Mouse (Mus musculus) heart, embryonic 13.5 days (tissue): ENCODE measurements around the gene Zfp760. TPM values are rescaled to one million over a fixed set of nuclear protein-coding genes. Genes with fewer than 3 reads are reported as not detected.
"Not testable (repeated sequence)": the region's sequence is repeated elsewhere in the genome, so short reads cannot be mapped to it uniquely, and the experiment has no call there.

Experiments
- ATAC-seq: fragments of 200-750 bp; cut with Nextera tagmentation; 2 replicates; pipeline ENCODE4 v1.8.0; 2017; ENCODE audit warnings: moderate TSS enrichment; ENCODE audit not compliant: insufficient number of reproducible peaks, low FRiP score, low TSS enrichment; ENCODE audit errors: extremely low read depth
- H3K27ac ChIP-seq: fragments of 300-500 bp; sonication (generic); replicated peaks from 2 replicates; pipeline ENCODE4 v1.5.1; 2015; ENCODE audit warnings: moderate library complexity, mild to moderate bottlenecking, inconsistent platforms
- H3K27me3 ChIP-seq: fragments of 300-500 bp; sonication (generic); replicated peaks from 2 replicates; pipeline ENCODE4 v1.6.1; 2015; ENCODE audit warnings: mild to moderate bottlenecking, inconsistent platforms
- H3K36me3 ChIP-seq: fragments of 300-500 bp; sonication (generic); 2 replicates; pipeline ENCODE4 v1.6.1; 2015; ENCODE audit warnings: mild to moderate bottlenecking, inconsistent platforms
- H3K4me1 ChIP-seq: fragments of 300-500 bp; sonication (generic); 2 replicates; pipeline ENCODE4 v1.6.1; 2015; ENCODE audit warnings: inconsistent platforms
- H3K4me2 ChIP-seq: fragments of 300-500 bp; sonication (generic); 2 replicates; pipeline ENCODE4 v1.6.1; 2015; ENCODE audit warnings: inconsistent platforms, mild to moderate bottlenecking, moderate library complexity
- H3K4me3 ChIP-seq: fragments of 300-500 bp; sonication (generic); 2 replicates; pipeline ENCODE4 v1.5.1; 2015; ENCODE audit warnings: moderate library complexity, mild to moderate bottlenecking, inconsistent platforms
- H3K9ac ChIP-seq: fragments of 300-500 bp; sonication (generic); 2 replicates; pipeline ENCODE4 v1.6.1; 2015; ENCODE audit warnings: inconsistent platforms, mild to moderate bottlenecking, moderate library complexity
- H3K9me3 ChIP-seq: fragments of 300-500 bp; sonication (generic); 2 replicates; pipeline ENCODE4 v1.6.1; 2016; ENCODE audit warnings: inconsistent platforms
- WGBS: fragments of 180-500 bp; shearing (Covaris S2); methylation state at CpG from one replicate; pipeline ENCODE4 v1.1.7; 2015; ENCODE audit warnings: mixed read lengths; 5-methylcytosine and 5-hydroxymethylcytosine counted together
- polyA plus RNA-seq: library from polyadenylated mRNA; unstranded; fragments of >200 nt; fragmentation: Nextera tagmentation; extraction: Ambion mirVana; gene quantifications from 2 replicates; pipeline ENCODE4 v1.2.1, GENCODE M21; 2015

Zfp760 gene
- polyA plus RNA-seq, result 6.4 and 6.5 TPM in 2 replicates

DNA sequence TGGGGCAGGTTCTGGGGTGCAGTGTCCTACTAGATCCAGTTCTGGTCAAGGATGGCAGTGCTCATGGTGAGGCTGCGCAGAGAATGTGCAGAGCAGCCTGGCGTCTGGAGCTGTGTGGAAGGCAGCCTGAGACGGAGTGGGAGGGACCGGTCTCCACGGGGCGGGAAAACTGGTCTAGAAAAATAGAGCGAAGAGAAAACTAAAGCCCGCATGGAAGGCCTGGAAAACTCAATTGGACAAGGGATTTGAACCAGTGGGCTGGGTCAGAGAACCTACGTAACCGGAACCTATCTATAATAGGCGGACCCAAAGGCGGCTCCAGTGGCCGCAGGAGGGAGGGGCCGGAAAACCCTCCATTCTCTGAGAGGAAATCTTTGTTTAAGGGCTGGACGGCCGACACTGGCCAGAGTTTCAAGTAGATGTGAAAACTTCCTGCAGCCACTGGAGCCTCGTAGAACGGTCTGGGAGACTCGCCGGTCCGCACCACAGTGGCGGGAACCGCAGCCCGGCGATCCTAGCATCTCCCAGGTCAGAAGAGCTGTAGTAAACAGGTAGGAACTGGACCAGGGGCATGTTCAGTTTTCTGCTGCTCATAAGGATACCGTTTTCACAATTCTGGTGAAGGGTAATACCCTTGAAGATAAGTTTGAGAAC lies at the start of gene Zfp760:
Zfp760 (plus strand) TSS at position 399 of the 654 bp plus-strand sequence.
- ATAC-seq, result peak; percentile 90
- WGBS, result 3% methylated on average over 26 of the region's 26 CpGs

DNA sequence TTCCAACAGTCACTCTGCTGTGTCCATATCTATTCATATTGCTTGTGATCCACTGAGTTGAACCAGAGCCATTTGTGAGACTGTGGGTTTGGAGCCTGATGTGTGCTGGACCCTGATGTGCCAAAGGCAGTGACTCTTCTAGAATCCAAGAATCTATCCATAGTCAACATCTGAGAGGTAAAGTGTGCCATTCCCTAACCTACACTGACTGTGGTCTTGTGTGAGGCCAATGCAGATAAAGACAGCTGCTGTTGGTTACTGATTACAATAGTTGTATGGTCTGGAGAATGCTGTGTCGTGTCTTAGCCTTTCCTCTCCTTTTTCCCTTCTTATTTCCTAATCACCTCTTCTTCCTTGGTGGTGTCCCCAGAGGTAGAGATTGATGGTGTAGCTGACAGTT lies 28.7 kb upstream of the Zfp760 start:
- H3K27ac ChIP-seq, H3K4me1 ChIP-seq, H3K9ac ChIP-seq, H3K9me3 ChIP-seq, ATAC-seq, H3K4me3 ChIP-seq, H3K36me3 ChIP-seq, H3K27me3 ChIP-seq: not testable (repeated sequence)
- WGBS, result 13% methylated on average over 1 of the region's 1 CpGs
- peak overlapping the region; percentile 70; the same call in 1 of the 2 replicates for H3K4me2 ChIP-seq

More for the DNA sequence above, at the start of gene Zfp760:
- Histone ChIP-seq H3K4me3 (peak within 1 kb of the TSS; percentile 74), H3K36me3 (peaks cover 17% of the 10 kb centered on the region), H3K4me2 (peak within 1 kb of the TSS; percentile 72), H3K9me3 (no peaks in the 10 kb centered on the region), H3K4me1 (peaks cover 15% of the 10 kb centered on the region), H3K27me3 (no peaks in the 10 kb centered on the region), H3K27ac (peak within 1 kb of the TSS; percentile 96), H3K9ac (peak within 1 kb of the TSS; percentile 87)

DNA sequence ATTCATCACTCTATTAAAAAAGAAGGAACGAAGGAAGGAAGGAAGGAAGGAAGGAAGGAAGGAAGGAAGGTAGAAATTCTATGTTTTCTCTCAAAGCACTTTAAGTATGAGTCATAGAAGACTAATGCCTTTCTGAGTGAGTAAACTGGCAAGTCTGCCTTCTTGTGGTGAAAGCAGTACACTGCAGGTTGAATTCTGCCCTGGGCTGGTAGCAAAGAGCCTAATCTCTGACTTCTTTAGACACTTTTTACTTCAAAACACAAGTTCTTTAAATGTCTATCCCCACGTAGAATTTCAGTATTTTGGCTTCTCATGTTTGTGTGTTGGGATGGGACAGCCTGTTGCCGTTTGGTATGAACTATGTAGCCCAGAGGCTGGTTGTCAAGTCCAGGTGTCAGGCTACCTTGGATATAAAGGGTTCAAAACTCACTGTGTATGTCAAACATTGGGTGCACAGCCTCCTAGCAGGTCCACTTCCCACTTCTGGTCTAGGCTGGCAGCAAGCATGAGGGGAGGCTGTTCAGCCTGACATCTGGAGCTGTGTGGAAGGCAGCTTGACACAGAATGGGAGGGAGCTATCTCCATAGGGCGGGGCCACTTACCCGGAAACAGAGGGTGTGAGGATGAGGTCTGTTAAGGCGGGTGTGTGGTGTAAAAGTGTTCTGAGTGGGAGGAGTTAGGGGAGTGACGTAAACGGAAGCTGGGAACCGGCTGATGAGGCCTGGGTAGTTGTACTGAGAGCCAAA lies 28.1 kb upstream of the Zfp760 start:
- Histone ChIP-seq H3K4me1 (peaks cover 6% of the 10 kb centered on the region), H3K36me3 (peaks cover under 1% of the 10 kb centered on the region), H3K4me3 (peak overlapping the region; percentile 59), H3K4me2 (peak overlapping the region; percentile 70), H3K9ac (peak overlapping the region; percentile 61), H3K27ac (peak overlapping the region; percentile 80), H3K9me3 (no peaks in the 10 kb centered on the region), H3K27me3 (no peaks in the 10 kb centered on the region)
- WGBS, result 4% methylated on average over 9 of the region's 9 CpGs
- ATAC-seq, result peak; percentile 99

DNA sequence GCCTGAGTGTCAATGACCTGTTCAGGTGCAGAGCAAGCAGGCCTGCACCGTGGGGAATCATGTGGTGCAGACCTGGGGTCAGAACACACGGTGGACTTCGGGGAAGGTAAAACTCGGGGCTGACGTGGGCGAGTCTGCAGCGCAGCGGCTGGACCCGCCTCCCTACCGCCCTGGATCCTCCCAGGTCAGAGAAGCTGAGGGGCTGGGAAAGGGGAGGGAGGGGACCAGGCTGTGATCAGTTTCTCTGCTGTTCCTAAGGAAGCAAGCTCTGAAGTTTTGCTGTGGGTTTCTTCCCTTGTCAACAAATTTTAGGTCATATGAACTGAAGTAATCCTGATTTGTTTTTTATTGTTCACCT lies 27.5 kb upstream of the Zfp760 start:
- not testable (repeated sequence) for H3K36me3 ChIP-seq, H3K27me3 ChIP-seq, H3K4me1 ChIP-seq, H3K9me3 ChIP-seq
- Histone ChIP-seq H3K27ac (peak overlapping the region; percentile 80), H3K9ac (peak overlapping the region; percentile 61), H3K4me3 (peak overlapping the region; percentile 59), H3K4me2 (peak overlapping the region; percentile 70)
- ATAC-seq, result peak; percentile 58; the same call in 1 of the 2 replicates
- under 1% methylated on average over 10 of the region's 10 CpGs for WGBS

DNA sequence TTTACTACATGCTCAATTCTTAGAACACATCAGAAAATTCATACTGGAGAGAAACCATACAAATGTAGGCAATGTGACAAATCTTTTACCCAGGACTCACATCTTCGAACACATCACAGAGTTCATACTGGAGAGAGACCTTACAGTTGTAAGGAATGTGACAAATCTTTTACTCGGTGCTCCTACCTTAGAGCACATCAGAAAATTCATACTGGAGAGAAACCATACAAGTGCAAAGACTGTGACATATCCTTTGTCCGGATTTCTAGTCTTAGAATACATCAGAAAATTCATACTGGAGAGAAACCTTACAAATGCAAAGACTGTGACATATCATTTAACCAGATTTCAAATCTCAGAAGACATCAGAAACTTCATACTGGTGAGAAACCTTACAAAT lies 16.0 kb upstream of the Zfp760 start, which contains the start of gene Gm10226:
Gm10226 (plus strand) TSS at position 301 of the 400 bp plus-strand sequence.
- no peak for ATAC-seq

DNA sequence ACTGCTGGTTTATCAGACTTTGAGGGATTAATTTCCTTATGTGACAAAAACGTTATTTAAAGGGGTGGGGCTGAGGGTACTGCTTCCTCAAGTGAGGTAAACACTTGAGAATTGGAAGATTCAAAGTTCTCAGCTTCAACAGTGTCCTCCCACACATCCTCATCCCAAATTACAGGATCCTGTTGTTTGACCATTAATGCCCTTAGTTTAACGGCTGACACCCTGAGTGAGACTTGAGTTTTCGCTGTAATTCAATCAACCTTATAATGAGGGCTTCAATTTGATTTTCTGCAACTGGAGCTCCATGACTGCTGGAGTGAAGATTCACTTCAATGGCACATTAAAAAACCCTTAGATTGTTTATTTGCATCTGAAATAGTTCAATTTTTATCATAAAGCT lies 14.2 kb upstream of the Zfp760 start:
- H3K4me3 ChIP-seq, result no peak overlapping the region
- WGBS, result 76% methylated on average over 3 of the region's 3 CpGs
- H3K4me2 ChIP-seq, result no peak overlapping the region
- no peak overlapping the region for H3K9ac ChIP-seq
- no peaks in the 10 kb centered on the region for H3K9me3 ChIP-seq
- ATAC-seq, result no peak
- peaks cover 34% of the 10 kb centered on the region for H3K36me3 ChIP-seq
- H3K4me1 ChIP-seq, result no peaks in the 10 kb centered on the region
- no peak overlapping the region for H3K27ac ChIP-seq
- H3K27me3 ChIP-seq, result no peaks in the 10 kb centered on the region

More for the DNA sequence above, 16.0 kb upstream of the Zfp760 start, which contains the start of gene Gm10226:
- no peak within 1 kb of the TSS for H3K9ac ChIP-seq
- H3K4me3 ChIP-seq, result no peak within 1 kb of the TSS
- H3K27ac ChIP-seq, result no peak within 1 kb of the TSS
- peaks cover 41% of the 10 kb centered on the region for H3K36me3 ChIP-seq
- H3K4me2 ChIP-seq, result no peak within 1 kb of the TSS
- H3K4me1 ChIP-seq, result no peaks in the 10 kb centered on the region
- WGBS, result 87% methylated on average over 3 of the region's 3 CpGs
- no peaks in the 10 kb centered on the region for H3K9me3 ChIP-seq
- H3K27me3 ChIP-seq, result no peaks in the 10 kb centered on the region

DNA sequence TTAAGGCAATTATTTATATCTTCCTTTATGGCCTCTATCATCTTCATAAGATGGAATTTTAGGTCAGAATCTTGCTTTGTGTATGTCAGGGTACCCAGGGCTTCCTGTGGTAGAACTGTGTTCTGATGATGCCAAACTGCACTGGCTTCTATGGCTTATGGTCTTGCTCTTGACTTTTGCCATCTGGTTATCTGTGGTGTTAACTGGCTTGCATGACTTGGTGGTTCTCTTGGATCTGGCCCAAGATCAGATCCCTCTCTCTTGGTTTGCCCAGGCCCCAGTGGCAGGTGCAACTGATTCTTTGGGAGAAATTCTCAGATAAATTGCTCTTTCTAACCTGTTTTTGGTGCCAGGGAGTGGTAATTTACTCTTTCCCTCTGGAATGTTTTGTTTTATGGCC lies 11.5 kb upstream of the Zfp760 start:
- no peaks in the 10 kb centered on the region for H3K4me1 ChIP-seq
- no peaks in the 10 kb centered on the region for H3K27me3 ChIP-seq
- H3K27ac ChIP-seq, result no peak overlapping the region
- no peak overlapping the region for H3K4me3 ChIP-seq
- H3K36me3 ChIP-seq, result peaks cover 15% of the 10 kb centered on the region
- no peak overlapping the region for H3K9ac ChIP-seq
- no peak overlapping the region for H3K4me2 ChIP-seq
- ATAC-seq, result no peak
- no peaks in the 10 kb centered on the region for H3K9me3 ChIP-seq

DNA sequence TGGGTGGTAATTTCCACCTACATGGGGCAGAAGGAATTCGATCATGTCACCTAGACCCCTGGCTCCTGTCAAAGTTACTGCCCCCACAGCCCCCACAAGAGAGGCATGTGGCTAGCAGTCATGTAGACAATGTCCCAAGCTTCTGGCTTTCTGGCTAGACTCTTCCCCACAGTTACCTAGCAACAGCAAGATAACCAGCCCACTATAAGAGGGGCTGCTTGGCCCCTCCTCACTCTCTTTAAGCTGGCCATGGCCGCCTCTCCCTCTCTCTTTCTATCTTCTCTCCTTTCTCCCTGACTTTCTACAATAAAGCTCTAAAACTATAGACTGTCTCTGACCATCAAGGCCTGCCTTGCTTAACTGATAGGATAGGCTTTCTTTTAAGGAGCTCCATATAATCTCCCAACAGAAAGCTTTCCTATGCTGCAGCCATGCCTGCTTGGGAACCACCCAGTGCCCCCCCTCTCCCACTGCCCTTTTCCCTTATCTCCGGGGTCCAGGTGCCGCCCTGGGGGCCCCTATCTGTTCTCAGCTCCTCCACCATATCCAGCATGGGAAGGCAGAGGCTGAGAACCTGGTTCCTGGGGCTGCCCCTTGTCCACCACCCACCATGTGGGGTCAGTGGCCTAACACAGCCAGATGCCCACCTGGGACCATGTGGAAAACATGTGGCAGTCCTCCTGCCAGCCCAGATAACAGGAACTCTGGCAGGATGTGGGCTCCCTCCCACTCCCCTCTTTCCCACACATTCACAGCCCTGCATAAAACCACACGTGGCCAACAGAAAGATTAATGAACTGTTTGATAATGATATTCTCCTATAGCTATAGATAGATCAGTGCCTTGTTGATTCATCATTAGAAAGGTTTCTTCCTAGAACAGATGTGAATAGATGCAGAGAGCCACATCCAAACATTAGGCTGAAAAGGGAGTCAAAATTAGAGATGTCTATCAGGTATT lies 5.0 kb upstream of the Zfp760 start:
- no peak overlapping the region for H3K4me2 ChIP-seq
- H3K4me3 ChIP-seq, result no peak overlapping the region
- H3K4me1 ChIP-seq, result peaks cover 9% of the 10 kb centered on the region
- no peaks in the 10 kb centered on the region for H3K27me3 ChIP-seq
- no peaks in the 10 kb centered on the region for H3K36me3 ChIP-seq
- no peaks in the 10 kb centered on the region for H3K9me3 ChIP-seq
- 18% methylated on average over 5 of the region's 5 CpGs for WGBS
- no peak overlapping the region for H3K9ac ChIP-seq
- no peak overlapping the region for H3K27ac ChIP-seq
- ATAC-seq, result peak; percentile 34; the same call in 1 of the 2 replicates

DNA sequence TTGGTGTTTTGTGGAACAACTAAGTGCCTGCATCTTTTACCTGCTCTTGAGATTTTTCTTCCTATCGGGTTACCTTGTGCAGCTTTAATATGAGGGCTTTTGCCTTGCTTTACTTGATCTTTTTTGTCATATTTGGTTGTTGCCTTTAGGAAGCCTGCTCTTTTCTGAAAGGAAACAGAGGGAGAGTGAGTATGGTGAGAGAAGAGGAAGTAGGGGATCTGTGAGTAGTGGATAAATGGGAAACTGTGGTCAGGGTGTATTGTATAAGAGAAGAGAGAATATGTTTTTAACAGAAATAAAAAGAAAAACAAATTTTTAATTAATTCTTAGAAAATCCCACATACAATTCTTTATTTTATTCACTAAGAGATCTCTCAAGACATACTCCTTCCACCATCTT lies 4.1 kb upstream of the Zfp760 start:
- no peaks in the 10 kb centered on the region for H3K36me3 ChIP-seq
- no peaks in the 10 kb centered on the region for H3K9me3 ChIP-seq
- no peak overlapping the region for H3K27ac ChIP-seq
- H3K9ac ChIP-seq, result no peak overlapping the region
- H3K4me1 ChIP-seq, result peaks cover 12% of the 10 kb centered on the region
- H3K4me2 ChIP-seq, result no peak overlapping the region
- no peak overlapping the region for H3K4me3 ChIP-seq
- WGBS, result 63% methylated on average over 1 of the region's 1 CpGs
- H3K27me3 ChIP-seq, result no peaks in the 10 kb centered on the region
- no peak for ATAC-seq

DNA sequence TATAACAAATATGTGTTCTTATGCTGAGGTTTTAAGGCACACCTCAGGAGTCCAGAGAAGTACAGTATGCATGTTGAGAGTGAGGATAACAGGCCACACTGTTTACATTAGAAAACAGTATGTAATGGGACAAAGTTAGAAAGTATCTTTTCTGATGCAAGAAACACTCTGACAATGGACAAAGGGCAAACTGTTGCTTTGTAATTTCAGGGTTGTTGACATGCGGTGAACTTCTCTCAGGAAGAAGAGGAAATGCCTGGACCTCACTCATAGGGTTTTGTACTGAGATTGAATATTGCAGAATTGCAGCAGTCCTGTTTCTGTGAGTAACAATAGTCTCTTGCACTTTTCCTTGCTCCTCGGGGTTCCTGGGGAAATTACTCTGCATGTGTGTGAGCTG lies 860 bp downstream of the Zfp760 start:
- no peaks in the 10 kb centered on the region for H3K27me3 ChIP-seq
- H3K36me3 ChIP-seq, result peaks cover 21% of the 10 kb centered on the region
- WGBS, result 47% methylated on average over 2 of the region's 2 CpGs
- peaks cover 11% of the 10 kb centered on the region for H3K4me1 ChIP-seq
- peak overlapping the region; percentile 96 for H3K27ac ChIP-seq
- ATAC-seq, result no peak
- H3K4me2 ChIP-seq, result peak overlapping the region; percentile 72
- peak overlapping the region; percentile 74 for H3K4me3 ChIP-seq
- H3K9me3 ChIP-seq, result no peaks in the 10 kb centered on the region
- H3K9ac ChIP-seq, result peak overlapping the region; percentile 87

DNA sequence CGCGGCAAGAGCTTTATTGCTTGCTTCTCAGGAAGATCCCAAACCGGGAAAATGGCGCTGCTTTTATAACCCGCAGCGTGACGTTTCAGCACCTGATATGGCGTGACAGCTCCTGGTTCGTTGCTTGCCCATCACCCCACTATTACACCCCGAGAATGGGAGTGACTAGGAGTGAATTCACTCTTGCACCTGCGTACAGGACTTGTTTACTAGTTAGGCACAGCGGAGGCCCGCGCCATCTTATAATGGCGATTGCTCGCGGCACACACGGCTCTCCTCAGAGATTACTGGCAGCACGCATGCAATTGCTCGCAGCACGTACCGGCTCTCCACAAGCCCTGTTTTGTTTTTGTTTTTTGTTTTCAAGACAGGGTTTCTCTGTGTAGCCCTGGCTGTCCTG lies 23.0 kb downstream of the Zfp760 start, which contains the start of gene Zfp229:
Zfp229 (plus strand) TSS at position 301 of the 400 bp plus-strand sequence.
- 95% methylated on average over 11 of the region's 22 CpGs for WGBS
- not testable (repeated sequence) for H3K27me3 ChIP-seq, H3K27ac ChIP-seq, H3K9me3 ChIP-seq, H3K4me3 ChIP-seq, H3K4me2 ChIP-seq, ATAC-seq, H3K9ac ChIP-seq, H3K36me3 ChIP-seq
- H3K4me1 ChIP-seq, result peaks cover 10% of the 10 kb centered on the region
